Mouse (Mus musculus): ENCODE results near the gene Anapc5.

The Anapc5 gene

DNA sequence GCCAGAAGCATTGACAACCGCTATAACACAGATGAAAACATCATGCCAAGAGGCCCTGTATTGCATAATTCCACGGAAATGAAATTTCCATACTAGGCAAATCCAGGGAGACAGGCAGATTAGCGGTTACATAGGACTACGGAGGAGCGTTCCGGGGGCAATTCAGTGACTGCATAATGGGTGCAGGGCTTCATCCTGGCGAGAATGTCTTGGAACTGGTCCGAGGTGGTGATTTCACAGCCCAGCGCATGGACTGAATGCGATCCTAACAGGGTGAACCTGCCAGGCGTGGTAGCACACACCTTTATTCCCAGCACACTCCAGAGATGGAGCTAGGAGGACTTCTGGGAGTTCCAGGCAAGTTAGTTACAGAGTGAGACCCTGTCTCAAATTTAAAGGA lies 53.9 kb downstream of the Anapc5 start:
- no peak for DNase-seq

DNA sequence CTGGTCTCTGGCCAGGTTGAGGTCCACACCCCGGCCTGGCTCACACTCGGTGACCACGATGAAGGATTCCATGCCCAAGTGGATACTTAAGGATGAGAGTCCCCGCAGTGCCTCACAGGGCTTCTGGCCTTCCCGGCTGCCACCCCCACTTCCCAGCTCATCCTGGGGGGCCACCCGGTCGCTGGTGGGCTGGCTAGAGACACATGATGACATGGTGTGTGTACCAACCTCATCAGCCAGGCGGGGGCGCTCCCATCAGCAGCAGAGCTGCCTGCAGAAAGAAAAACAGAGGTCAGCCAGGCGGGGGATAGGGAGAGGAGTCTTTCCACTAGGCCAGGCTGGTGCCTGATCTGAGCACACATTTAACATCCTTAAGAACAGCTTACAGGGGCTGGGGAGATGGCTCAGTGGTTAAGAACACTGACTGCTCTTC lies 57.1 kb downstream of the Anapc5 start:
- peak; percentile 49 to 55 for DNase-seq

DNA sequence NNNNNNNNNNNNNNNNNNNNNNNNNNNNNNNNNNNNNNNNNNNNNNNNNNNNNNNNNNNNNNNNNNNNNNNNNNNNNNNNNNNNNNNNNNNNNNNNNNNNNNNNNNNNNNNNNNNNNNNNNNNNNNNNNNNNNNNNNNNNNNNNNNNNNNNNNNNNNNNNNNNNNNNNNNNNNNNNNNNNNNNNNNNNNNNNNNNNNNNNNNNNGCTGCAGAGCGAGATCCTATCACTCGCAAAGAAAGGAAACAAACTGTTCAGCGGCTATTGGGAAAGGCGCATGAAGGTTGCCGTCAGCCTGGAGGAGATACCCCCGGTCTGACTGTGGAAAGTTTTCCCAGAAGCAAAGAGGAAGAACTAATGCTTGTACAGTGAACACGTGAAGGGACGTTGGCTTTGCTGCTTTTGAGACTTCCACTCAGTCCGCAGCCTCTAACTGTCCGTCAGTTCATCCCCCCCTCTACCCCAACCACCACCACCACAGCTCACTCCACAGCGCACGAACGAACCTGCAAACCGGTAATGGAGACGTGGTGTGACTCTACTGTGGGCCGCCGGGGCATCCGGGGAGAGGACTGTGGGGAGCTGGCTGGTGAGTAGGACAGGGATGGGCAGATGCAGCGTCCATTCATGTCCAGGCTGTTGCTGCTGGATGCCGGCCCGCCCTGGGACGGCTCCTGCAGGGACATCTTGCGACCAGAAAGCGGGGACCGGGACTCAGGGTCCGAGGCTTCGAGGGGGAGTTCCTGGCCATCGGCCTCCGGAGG lies 57.7 kb downstream of the Anapc5 start:
- DNase-seq: no peak

DNA sequence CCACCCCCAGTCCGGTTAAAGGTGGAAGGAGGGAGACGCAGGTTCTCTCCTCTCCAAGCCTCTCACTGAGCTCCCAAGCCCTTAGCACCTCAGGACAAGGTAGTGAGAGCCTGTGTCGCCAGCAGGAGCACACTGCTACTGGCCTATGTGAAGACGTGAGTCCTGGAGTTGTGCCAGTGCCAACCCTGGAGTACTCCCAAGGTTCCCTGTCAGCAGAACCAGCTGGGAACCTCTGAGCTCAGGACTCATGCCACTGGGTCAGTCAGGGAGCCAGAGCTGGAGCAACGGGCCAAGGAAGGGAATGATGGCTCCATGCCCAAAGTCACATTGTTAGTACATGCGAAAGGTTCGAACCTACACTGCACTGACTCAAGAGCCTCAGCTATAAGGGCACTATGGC lies 64.5 kb downstream of the Anapc5 start:
- DNase-seq: no peak

DNA sequence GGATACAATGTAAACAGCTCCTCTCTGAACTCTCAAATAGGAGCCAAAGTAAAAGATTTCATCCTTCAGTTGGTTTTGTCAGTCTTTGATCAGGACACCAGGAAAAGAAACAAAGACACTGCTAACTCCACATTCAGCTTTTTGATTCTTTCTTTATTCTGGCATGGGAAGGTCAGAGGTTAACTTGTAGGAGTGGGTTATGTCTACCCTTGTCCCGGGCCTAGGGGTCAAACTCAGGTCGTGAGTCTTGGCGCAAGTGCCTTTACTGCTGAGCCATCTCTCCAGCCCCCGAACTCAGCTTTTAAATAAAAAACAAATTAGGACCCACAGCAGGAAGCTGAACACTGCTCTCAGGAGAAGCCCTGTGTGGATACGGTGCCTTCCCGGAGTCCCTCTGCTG lies 65.0 kb downstream of the Anapc5 start:
- no peak for DNase-seq

DNA sequence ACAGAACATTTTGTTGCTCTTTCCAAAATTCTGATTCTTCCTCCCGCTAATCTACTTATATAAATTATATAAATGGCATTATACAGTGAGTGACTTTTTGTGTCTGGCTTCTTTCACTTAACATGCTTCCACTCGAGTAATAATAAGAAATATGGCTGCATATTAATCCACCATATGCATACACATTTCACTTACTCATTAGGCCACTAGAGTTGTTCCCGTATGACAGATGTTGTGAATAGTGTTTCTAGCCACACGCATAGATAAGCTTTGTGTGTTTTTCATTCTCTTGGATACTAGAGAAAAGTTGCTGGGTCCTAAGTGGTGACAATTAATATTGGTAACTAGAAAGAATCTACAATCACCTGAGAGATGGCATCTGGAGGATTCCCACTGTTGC lies 65.5 kb downstream of the Anapc5 start:
- no peak for DNase-seq

DNA sequence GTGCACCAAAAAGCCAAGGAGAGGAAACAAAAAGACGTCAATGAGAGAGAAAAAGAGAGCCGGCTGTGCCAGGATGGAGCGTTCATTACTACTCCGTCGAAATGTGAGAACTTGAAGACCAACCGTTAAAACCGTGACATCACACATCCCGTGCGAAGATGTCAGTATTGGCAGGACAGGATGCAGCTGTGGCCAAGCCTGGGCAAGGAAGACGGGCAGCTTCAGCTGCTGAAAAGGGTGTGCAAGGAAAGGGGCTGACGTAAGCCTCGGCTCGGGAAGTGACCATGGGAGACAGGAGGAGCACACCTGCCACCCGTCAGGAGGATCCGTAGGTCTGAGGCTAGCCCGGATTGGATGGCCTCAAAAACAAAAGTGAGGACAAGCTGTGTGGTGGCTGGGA lies 66.7 kb downstream of the Anapc5 start:
- DNase-seq: no peak

DNA sequence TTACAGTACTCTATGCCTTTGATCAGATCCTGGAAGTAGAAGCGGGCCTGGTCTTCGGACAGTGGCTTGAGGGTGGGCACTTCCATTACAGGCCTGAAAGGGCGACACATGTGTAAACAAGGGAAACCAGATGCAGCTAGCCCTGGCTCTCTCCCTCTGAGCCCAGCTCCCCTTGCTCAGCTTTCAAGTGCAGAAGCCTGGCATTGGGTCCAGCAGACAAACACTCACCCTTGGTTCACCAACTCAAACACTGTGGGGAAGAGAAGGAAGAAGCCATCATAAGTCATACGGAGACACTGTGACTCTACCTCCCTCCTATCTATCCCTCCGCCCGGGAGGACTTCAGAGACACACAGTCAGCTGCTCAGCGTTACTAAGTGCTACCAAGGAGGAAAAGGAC lies 73.2 kb downstream of the Anapc5 start:
- DNase-seq: no peak

DNA sequence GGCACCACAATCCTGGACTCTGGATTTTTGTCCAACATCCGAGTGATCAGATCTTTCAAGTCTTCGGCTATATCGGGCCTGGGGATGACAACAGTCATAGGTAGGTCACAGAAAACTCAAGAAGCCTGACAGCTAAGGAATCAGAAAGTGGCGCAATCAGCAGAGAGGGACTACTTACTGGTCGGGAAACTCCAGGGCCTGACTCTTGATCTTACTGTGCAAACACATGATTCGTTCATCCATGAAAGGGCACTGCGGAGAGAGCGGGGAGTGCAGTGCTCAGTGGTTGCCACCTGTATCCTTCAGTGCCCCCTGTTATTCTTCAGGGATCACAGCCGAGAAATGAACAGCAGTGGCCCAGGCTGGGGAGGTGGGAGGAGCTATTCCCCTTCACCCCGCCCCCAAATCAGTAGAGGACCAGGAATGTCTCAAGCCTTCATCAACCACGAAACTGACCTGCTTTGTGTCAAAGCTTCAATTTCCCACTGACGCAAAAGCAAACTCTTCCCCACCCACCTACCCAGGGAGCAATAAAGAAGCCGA lies 77.2 kb downstream of the Anapc5 start:
- DNase-seq: no peak

All from B cell, adult 2 months (primary cell).